Mouse (Mus musculus): ENCODE measurements around the gene Frem2. TPM values are rescaled to one million over a fixed set of nuclear protein-coding genes. Genes with fewer than 3 reads are reported as not detected.

The Frem2 gene
- total RNA-seq, 2 experiments from 2014 or later, result 3.1 to 4.0 TPM

GRCm38 (mm10) chr3:53620978-53621377 lies 36.2 kb downstream of the Frem2 start:
- no peak for DNase-seq (ENCODE audit: low spot score in 2 of 2)

GRCm38 (mm10) chr3:53620355-53620754 lies 36.8 kb downstream of the Frem2 start:
- DNase-seq (ENCODE audit: low spot score in 2 of 2), result no peak

GRCm38 (mm10) chr3:53611106-53611505 lies 46.0 kb downstream of the Frem2 start:
- no peak for DNase-seq (ENCODE audit: low spot score in 2 of 2)

GRCm38 (mm10) chr3:53609851-53610250 lies 47.3 kb downstream of the Frem2 start:
- no peak for DNase-seq (ENCODE audit: low spot score in 2 of 2)

- DNase-seq (ENCODE audit: low spot score in 2 of 2), result no peak
Measured at GRCm38 (mm10) chr3:53600140-53600539, 57.0 kb downstream of the Frem2 start.

GRCm38 (mm10) chr3:53599315-53599714 lies 57.8 kb downstream of the Frem2 start:
- no peak for DNase-seq (ENCODE audit: low spot score in 2 of 2)

- no peak for DNase-seq (ENCODE audit: low spot score in 2 of 2)
Measured at GRCm38 (mm10) chr3:53598153-53598800, 58.9 kb downstream of the Frem2 start.

- no peak for DNase-seq (ENCODE audit: low spot score in 2 of 2)
Measured at GRCm38 (mm10) chr3:53594471-53594870, 62.7 kb downstream of the Frem2 start.

GRCm38 (mm10) chr3:53593718-53594117 lies 63.4 kb downstream of the Frem2 start:
- DNase-seq (ENCODE audit: low spot score in 2 of 2), result no peak

GRCm38 (mm10) chr3:53592036-53592435 lies 65.1 kb downstream of the Frem2 start:
- no peak for DNase-seq (ENCODE audit: low spot score in 2 of 2)

- peak; percentile 37 to 79 for DNase-seq (ENCODE audit: low spot score in 2 of 2)
Measured at GRCm38 (mm10) chr3:53590139-53590621, 67.0 kb downstream of the Frem2 start.

GRCm38 (mm10) chr3:53583248-53583647 lies 73.9 kb downstream of the Frem2 start:
- DNase-seq (ENCODE audit: low spot score in 2 of 2), result no peak

- no peak for DNase-seq (ENCODE audit: low spot score in 2 of 2)
Measured at GRCm38 (mm10) chr3:53580596-53581254, 76.4 kb downstream of the Frem2 start.

GRCm38 (mm10) chr3:53579121-53579704 lies 77.9 kb downstream of the Frem2 start:
- no peak for DNase-seq (ENCODE audit: low spot score in 2 of 2)

GRCm38 (mm10) chr3:53576320-53577116 lies 80.6 kb downstream of the Frem2 start:
- no peak for DNase-seq (ENCODE audit: low spot score in 2 of 2)

- DNase-seq (ENCODE audit: low spot score in 2 of 2), result no peak
Measured at GRCm38 (mm10) chr3:53574123-53574522, 83.0 kb downstream of the Frem2 start.

- no peak for DNase-seq (ENCODE audit: low spot score in 2 of 2)
Measured at GRCm38 (mm10) chr3:53571663-53572062, 85.5 kb downstream of the Frem2 start.

- DNase-seq (ENCODE audit: low spot score in 2 of 2), result no peak
Measured at GRCm38 (mm10) chr3:53564521-53564920, 92.6 kb downstream of the Frem2 start.

GRCm38 (mm10) chr3:53563746-53564145 lies 93.4 kb downstream of the Frem2 start:
- peak; percentile 36 to 54 for DNase-seq (ENCODE audit: low spot score in 2 of 2)

- no peak for DNase-seq (ENCODE audit: low spot score in 2 of 2)
Measured at GRCm38 (mm10) chr3:53561813-53562212, 95.3 kb downstream of the Frem2 start.

GRCm38 (mm10) chr3:53559056-53559455 lies 98.1 kb downstream of the Frem2 start:
- no peak for DNase-seq (ENCODE audit: low spot score in 2 of 2)

GRCm38 (mm10) chr3:53558230-53558629 lies 98.9 kb downstream of the Frem2 start:
- DNase-seq (ENCODE audit: low spot score in 2 of 2), result no peak
